Mouse (Mus musculus) splenic B cell, adult 2 months (primary cell): Measurements from ENCODE around the gene Fank1.

Experiments used
- DNase-seq: peaks from one replicate; pipeline ENCODE4 v3.0.0-alpha.2; 2011; ENCODE audit warnings: low read depth, low spot score
- H3K27me3 ChIP-seq: 2 replicates; pipeline ENCODE4 v1.6.1; 2012; ENCODE audit warnings: mild to moderate bottlenecking, low read length, moderate library complexity, mixed read lengths; ENCODE audit not compliant: control insufficient read depth, poor library complexity, insufficient read depth, severe bottlenecking
- H3K36me3 ChIP-seq: 2 replicates; pipeline ENCODE4 v1.6.1; 2012; ENCODE audit warnings: mild to moderate bottlenecking, low read length, moderate library complexity, mixed read lengths; ENCODE audit not compliant: control insufficient read depth, poor library complexity, insufficient read depth, severe bottlenecking

Fank1 gene

DNA sequence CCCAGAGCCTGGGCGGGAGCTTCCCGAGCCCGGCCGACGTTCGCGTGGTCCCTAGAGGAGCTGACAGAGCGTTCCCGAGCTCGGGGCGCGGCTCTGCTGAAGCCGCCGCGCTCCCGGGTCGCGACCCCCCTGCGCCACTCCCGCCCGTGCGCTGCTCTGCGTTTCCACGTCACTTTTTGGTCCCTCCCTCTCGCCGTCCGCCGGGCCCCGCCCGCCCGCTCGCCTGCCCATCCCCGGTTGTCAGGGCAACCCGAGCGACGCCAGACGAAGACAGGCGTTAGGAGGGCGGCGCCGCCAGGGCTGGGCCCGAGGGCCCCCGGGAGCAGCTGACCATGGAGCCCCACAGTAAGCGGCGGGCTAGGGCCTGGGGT lies at the start of gene Fank1:
Gene Fank1, plus strand, starts transcription at position 236 of the 371 bp plus-strand sequence.
- H3K27me3 ChIP-seq: no peaks in the 10 kb centered on the region; the same call in 1 of the 2 replicates
- DNase-seq: peak; percentile 88
- H3K36me3 ChIP-seq: no peaks in the 10 kb centered on the region

DNA sequence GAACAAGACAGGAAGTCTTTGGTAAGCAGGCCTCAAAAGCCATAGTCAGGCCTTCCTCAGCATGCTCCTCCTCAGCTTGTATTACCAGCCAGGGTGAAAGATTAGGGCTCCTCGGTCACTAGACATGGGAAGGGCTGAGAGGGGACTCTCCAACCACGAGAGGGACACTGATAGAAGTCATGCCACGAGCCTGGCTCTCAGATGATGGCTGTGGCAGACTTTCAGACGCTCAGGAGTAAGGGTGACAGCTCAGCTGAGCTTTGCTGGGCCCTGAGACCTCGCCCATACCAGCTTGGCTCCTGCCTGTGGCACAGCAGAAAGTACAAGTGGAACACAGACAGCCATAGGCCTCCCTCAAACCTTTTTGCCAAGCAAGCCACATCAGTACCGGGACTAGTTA lies 49.6 kb upstream of the Fank1 start:
- DNase-seq: no peak
- no peaks in the 10 kb centered on the region; the same call in 1 of the 2 replicates for H3K36me3 ChIP-seq
- no peaks in the 10 kb centered on the region for H3K27me3 ChIP-seq

DNA sequence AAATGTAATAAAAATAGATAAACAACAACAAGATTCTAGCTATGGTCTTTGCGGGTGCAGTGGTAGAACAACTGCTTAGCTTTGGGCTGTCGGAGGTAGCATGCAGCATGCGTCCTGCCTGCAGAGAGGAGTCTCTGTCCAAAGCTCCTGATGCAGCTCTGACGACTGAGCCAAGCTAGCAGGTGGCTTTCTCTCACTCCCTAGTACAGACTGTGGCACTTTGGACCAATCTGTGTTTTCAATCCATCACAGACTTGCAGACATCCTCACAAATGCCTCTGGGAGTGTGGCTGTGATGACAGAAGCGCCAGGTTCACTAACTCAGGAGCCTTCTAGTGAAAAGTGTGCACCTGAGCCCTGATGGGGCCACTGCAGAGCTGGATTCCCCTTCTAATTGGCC lies 47.3 kb upstream of the Fank1 start:
- Histone ChIP-seq H3K27me3 (no peaks in the 10 kb centered on the region), H3K36me3 (0 out of 2 replicates have a peak, but pooled peaks cover 2% of the 10 kb centered on the region)
- no peak for DNase-seq

DNA sequence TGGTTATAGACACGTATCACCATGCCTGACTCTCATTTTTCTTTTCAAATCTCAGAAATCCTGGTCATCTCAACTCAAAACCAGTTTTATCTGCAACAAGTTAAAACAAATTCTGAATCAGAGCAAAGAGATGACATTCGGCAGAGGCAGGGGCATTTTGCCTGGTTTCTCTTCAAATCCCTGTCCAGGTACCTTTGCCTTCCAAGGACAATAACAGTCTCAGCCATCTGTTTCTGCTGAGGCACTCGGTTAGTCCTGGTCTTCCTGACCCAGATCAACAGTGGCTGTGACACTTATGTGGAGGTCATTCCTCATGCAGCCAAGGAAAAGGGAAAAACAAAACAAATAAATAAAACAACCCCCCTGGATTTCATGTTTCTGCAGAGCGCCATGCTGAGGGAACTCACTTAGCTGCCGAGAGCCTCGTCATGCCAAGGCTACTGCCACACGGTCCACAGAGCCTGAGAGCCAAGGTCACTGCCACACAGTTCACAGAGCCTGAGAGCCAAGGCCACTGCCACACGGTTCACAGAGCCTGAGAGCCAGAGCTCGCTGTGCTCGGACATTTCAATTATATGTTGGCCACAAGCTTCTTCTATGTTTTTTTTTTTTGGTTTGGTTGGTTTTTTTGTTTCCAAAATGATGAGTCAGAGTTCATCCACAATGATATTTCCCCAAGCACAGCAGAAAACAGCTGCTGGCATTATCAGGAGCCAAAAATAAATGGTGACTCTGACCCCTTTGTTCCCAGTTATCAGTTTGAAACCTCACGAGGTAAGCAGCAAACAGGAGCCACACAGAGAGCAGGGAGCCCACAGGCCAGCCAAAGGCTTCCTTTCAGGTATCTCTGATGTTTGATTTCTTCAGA lies 46.1 kb upstream of the Fank1 start:
- Histone ChIP-seq H3K27me3 (no peaks in the 10 kb centered on the region), H3K36me3 (0 out of 2 replicates have a peak, but pooled peaks cover 2% of the 10 kb centered on the region)
- no peak for DNase-seq

DNA sequence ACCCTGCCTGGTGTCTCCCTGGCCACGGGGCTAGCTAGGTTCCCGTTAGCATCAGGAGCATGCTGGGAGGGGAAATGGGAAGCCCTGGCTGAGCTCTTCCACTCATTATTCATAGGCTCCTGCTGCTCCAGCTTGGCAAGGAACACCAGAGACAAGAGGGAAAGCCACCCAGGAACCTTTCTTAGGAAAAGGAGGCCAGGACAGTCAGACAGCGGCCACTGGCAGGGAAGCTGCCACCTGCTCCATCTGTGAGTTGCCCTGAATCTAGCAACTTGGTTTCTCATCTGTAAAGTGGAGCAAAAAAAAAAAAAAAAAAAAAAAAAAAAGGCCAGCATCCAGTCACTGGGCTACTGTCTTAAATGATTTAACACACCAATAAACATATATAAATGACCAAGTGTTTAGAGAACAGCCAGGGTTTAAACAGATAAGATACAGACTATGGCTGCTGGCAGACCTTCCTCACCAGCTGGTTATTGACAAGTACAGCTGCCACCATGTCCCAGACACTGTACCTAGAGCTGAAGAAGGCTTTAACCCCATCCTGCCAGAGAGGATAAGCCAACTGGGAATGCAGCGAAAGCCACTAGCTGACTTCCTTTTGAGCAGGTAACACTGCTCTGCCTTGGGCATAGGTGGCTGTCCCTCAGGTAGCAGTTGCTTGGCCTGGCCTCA lies 44.6 kb upstream of the Fank1 start:
- DNase-seq: no peak
- 0 out of 2 replicates have a peak, but pooled peaks cover 2% of the 10 kb centered on the region for H3K36me3 ChIP-seq
- H3K27me3 ChIP-seq: no peaks in the 10 kb centered on the region

DNA sequence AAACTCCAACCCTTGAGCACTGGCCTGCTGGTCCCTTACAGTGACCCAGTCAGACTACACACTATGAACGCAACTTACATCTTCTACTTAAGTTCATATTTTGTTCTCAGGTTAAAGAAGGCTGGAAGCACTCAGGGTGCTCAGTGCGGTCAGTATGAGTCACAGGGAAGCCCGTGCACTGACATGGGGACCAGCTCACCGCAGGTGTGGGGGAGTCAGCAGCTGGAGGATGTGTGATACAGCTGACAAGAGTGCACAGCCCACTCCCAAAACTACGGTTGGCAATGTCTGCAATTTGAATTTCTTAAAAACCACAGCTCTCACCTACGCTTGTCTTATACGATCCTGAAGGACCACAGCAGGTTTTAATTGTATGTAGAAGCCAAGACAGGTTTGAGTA lies 36.1 kb upstream of the Fank1 start:
- no peak for DNase-seq
- Histone ChIP-seq H3K36me3 (peaks cover 9% of the 10 kb centered on the region), H3K27me3 (no peaks in the 10 kb centered on the region)

DNA sequence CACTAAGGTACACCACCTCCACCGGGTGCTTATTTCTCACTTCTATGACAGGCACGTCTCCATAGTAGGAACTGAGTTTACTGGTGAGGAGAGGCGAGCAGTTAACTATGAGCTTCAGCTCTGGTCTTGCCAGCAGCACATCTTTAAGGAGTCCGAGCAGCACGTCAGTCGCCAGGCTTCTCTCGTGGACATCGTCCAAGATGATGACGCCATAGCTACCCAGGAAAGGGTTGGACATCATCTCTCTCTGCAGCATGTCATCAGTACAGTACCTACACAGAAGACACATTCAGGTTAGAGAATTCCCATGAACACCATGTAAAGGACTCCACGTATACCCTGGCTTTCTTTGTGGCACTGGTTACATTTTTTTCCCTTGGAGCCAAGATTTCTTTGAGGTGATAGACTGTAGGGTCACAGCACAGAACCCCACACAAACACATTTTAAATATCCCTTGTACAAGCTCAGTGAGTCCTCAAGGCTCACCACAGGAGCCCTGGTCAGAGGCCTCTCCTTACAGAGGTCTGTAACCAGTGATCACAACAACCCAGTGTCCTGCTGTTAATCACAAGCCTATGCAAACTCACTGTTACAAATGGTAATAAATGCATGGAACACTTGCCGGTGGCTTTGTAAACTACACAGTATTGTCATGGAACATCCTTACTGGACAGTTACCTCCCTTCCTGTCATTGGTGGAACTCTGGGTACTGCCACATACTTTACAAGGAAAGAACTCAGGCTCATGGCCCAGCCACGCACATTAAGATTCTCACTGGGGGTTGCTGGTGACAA lies 33.9 kb upstream of the Fank1 start:
- no peak for DNase-seq
- peaks cover 9% of the 10 kb centered on the region for H3K36me3 ChIP-seq
- no peaks in the 10 kb centered on the region for H3K27me3 ChIP-seq

DNA sequence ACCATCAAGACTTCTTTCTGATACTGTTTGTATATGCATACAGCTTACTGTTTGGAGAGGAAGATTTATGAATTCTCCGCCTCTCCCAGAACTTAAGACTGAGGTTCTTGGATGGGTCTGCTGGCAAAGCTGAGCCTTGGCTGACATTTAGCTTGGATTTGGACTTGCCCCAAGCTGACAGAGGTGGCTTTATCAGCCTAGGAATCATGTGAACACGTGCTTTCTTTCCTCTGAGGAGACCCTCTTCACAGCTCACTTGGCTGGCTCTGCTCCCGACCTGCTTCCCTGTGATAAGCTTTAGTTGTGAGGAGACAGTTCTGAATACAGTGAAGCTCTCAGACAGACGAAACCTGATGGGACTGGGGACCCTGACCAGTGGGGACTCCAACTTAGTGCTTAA lies 33.0 kb upstream of the Fank1 start:
- Histone ChIP-seq H3K27me3 (no peaks in the 10 kb centered on the region), H3K36me3 (peaks cover 9% of the 10 kb centered on the region)
- no peak for DNase-seq

DNA sequence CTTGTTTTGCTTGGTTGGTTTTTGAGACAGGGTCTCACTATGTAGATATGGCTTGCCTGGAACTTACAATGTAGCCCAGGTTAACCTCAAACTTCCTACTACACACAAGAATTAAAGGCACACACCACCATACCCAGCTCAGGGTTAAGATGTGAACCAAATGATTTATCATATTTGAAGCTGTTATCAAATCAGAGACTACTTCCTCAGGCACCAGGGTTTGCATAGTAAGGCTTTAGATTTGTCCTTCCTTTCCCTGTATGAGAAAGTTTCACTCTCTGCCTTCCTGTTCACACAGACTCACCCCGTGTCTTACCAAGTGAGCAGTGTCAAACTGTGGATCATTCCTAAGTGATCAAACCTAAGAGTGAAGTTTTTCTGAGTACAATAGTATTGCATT lies 32.5 kb upstream of the Fank1 start:
- H3K27me3 ChIP-seq: no peaks in the 10 kb centered on the region
- no peak for DNase-seq
- peaks cover 9% of the 10 kb centered on the region for H3K36me3 ChIP-seq

DNA sequence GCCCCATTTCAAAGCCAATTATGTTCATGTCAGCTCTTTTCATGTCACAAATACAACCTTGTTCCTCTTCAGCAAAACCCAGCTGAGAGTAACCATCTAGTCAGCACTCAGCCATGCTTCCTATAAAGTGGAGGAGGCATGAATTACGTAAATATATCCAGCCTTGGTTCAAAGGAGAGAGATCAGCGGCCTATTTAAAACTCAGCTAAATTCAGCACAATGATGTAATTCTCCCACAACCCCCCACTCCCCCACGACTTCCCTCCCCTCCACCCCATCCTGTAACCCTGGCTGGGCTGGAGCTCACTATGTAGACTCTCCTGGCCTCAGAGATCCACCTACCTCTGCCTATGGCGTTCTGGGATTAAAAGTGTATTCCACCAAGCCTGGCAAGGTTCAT lies 32.0 kb upstream of the Fank1 start:
- Histone ChIP-seq H3K27me3 (no peaks in the 10 kb centered on the region), H3K36me3 (peaks cover 9% of the 10 kb centered on the region)
- DNase-seq: no peak

DNA sequence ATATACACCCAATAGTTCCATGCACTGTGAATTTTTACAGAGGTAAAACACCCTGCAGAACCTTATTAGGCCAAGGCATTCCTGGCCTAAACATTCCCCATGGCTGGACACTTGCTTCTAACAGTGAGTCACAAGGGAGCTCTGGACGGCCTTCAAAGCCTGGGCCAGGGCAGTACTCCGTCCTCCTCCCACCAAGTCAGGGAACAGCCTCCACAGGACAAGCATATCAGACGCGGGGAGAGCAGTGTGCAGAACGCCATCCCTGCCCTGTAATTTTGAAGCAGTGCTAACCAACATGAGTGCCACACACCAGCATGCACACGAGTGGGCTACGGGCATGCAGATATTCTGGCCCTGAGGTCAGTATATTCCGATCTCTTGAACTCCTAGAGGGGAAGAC lies 29.3 kb upstream of the Fank1 start:
- no peaks in the 10 kb centered on the region for H3K27me3 ChIP-seq
- 0 out of 2 replicates have a peak, but pooled peaks cover 1% of the 10 kb centered on the region for H3K36me3 ChIP-seq
- no peak for DNase-seq

DNA sequence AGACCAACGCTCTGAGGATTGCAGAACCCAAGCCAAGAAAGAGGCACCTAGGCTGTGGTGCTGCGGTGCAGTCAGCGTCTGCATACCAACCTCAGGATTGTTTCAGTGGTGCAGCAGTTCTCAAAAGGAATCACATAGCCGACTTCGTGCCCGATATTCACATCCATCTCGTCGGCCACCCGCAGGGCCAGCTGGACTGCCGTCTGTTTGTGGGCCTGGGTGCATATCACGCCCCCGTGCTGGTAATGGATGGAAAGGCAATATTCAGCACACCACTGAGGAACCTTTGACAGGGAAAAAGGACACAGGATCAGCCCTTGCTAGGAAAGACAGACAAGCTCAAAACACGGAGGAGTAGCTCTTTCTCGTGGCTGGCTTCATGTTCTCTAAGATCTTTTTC lies 27.9 kb upstream of the Fank1 start:
- H3K27me3 ChIP-seq: no peaks in the 10 kb centered on the region
- no peak for DNase-seq
- no peaks in the 10 kb centered on the region for H3K36me3 ChIP-seq

DNA sequence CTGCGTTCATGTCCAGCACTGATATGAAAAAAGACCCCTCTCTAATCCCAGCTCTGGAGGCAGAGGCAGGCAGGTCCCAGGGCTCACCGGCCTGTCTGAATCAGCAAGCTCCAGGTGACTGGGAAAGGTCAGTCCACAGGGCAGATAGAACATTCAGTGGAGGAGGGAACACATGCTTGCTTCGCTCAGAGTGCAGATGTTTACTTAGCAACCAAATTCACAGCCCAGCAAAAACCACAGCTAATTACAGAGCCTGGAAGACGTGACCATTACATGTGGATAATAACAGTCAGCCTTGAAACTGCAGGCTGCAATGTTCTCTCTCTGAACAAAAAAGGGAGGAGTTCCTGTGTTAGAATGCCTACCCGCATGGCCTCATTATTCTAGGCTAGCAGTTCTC lies 26.0 kb upstream of the Fank1 start:
- DNase-seq: no peak
- no peaks in the 10 kb centered on the region for H3K27me3 ChIP-seq
- 0 out of 2 replicates have a peak, but pooled peaks cover 2% of the 10 kb centered on the region for H3K36me3 ChIP-seq

DNA sequence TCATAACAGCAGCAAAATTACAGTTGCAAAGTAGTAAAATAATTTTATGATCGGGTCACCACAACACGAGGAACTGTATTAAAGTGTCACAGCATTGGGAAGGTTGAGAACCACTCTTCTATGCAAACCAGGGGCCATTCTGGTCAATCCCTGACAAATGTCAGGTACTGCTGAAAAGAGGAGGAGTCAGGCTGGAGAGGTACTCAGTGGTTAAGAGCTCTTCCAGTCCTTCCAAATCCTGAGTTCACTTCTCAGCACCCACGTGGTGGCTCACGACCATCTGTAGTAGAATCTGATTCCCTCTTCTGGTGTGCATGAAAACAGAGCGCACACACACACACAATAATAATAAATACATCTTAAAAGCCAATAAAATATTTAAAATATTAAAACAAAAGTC lies 25.5 kb upstream of the Fank1 start:
- Histone ChIP-seq H3K36me3 (0 out of 2 replicates have a peak, but pooled peaks cover 2% of the 10 kb centered on the region), H3K27me3 (no peaks in the 10 kb centered on the region)
- DNase-seq: no peak
